Mouse (Mus musculus) cerebellum, adult 2 months (tissue): ENCODE results near the gene Zmynd10.

Experiments used
- CTCF ChIP-seq: fragments of 200-500 bp; IDR thresholded peaks from 2 replicates; pipeline ENCODE4 v1.5.1; 2011; ENCODE audit warnings: low read depth, mild to moderate bottlenecking, control low read depth, low read length, moderate library complexity, borderline replicate concordance; ENCODE audit not compliant: insufficient read depth
- POLR2A ChIP-seq: fragments of 200-500 bp; IDR thresholded peaks from 2 replicates; pipeline ENCODE4 v1.6.1; 2011; ENCODE audit warnings: low read length, control low read depth, borderline replicate concordance; ENCODE audit not compliant: insufficient read depth

DNA sequence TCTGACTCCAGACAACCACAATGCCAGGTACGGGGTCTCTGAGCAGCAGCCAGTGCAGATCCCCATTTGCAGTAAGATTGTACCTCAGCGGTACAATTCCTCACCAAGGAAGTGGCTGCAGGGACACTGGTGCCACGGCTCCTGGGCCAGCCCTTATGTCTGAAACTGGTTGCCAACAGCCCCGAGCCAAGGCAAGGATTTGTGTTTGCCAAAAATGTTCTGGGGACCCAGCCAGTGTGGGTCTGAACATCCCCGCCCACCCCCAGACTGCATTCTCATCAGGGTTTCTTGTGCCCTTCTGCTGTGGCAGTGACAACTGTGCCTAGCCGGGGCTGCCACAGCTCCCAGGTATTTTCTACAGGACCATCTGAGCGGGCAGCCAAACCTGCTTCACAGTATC is 8.9 kb upstream of the Zmynd10 start:
- no peak for TF ChIP-seq CTCF
- TF ChIP-seq POLR2A = no peak
